Comparison of ENCODE assay signal across 8 mouse cellular contexts in genomic region chr1:53909118-53909517, GRCm38 (mm10).
DNase-seq lines count a peak whose midpoint lies in the region; ATAC-seq and TF ChIP-seq lines count a peak whose summit lies in the region.

No protein-coding gene starts in this region.

- peaks cover 6% of the 10 kb centered on the region; the same call in 1 of the 2 replicates for H3K4me1 ChIP-seq in limb, embryonic 14.5 days (ENCODE audit: control insufficient read depth, insufficient read depth, low read length)

- peak; percentile 23 for DNase-seq in cerebellum, adult 8-10 months
- DNase-seq in cerebellum, postnatal 25 days: no peak
- DNase-seq in left cerebral cortex, postnatal 14 days (ENCODE audit: low spot score in 2 of 2): peak; percentile 54 to 74
- no peak for DNase-seq in left cerebral cortex, postnatal 4 days
- peak; percentile 11 for DNase-seq in c-Kit-positive CD71-positive TER-119-negative erythroid progenitor cells, embryonic 14.5 days (ENCODE audit: low read depth)
- DNase-seq in limb, embryonic 14.5 days (ENCODE audit: low spot score): peak; percentile 81
- peak; percentile 51 for DNase-seq in telencephalon, adult 2 months (ENCODE audit: low read depth, low spot score)
- DNase-seq in adrenal gland, adult 2 months: no peak

- no peak overlapping the region for H3K4me2 ChIP-seq in limb, embryonic 14.5 days (replicated peaks; ENCODE audit: low read depth, low read length, severe bottlenecking)

- peak; percentile 56 for ATAC-seq in limb, embryonic 14.5 days (ENCODE audit: low FRiP score, low read depth)

- H3K27me3 ChIP-seq in limb, embryonic 14.5 days (ENCODE audit: control insufficient read depth, insufficient read depth, low read length): no peaks in the 10 kb centered on the region

- H3K9ac ChIP-seq in limb, embryonic 14.5 days (ENCODE audit: low read depth, low read length, severe bottlenecking): no peak overlapping the region

- 12% methylated on average over 3 of the region's 3 CpGs for WGBS in limb, embryonic 14.5 days

- H3K9me3 ChIP-seq in limb, embryonic 14.5 days (ENCODE audit: control insufficient read depth, low read length): no peaks in the 10 kb centered on the region

- no peak for TF ChIP-seq POLR2A in limb, embryonic 14.5 days (IDR thresholded peaks at IDR 0.05; ENCODE audit: borderline replicate concordance, extremely low read depth, insufficient read depth, insufficient read length)

- H3K27ac ChIP-seq in limb, embryonic 14.5 days (replicated peaks; ENCODE audit: low read depth, low read length): no peak overlapping the region

- no peak overlapping the region for H3K4me3 ChIP-seq in limb, embryonic 14.5 days (replicated peaks; ENCODE audit: low read length)

- intact Hi-C loops in left cerebral cortex, postnatal 14 days (cut with DNase I): loop anchor here (2.0 to 5.0 kb wide), 2 partner anchors 424 to 473 kb away; no protein-coding TSS in a partner anchor
- intact Hi-C loops in left cerebral cortex, postnatal 4 days (cut with DNase I): loop anchor here (10.0 kb wide), 1 partner anchor 286 kb away; the partner anchor contains the start of gene Hecw2

- no peaks in the 10 kb centered on the region; the same call in 1 of the 2 replicates for H3K36me3 ChIP-seq in limb, embryonic 14.5 days (ENCODE audit: control insufficient read depth, insufficient read depth, low read length)

Comparison
In these comparisons a context has a peak if more than half of its experiments do, and no peak if none do; other contexts are left out.
1. DNase-seq: peak in cerebellum, adult 8-10 months (single experiment), left cerebral cortex, postnatal 14 days (2 of 2), c-Kit-positive CD71-positive TER-119-negative erythroid progenitor cells, embryonic 14.5 days (single experiment), limb, embryonic 14.5 days (single experiment) and telencephalon, adult 2 months (single experiment); none in cerebellum, postnatal 25 days (0 of 2), left cerebral cortex, postnatal 4 days (single experiment) and adrenal gland, adult 2 months (single experiment).